Mouse (Mus musculus): Measurements from ENCODE around the gene Cwc22. TPM values are rescaled to one million over a fixed set of nuclear protein-coding genes. Genes with fewer than 3 reads are reported as not detected.

The Cwc22 gene
- polyA plus RNA-seq, 1 experiment from 2014 or later: 18.9 TPM

DNA sequence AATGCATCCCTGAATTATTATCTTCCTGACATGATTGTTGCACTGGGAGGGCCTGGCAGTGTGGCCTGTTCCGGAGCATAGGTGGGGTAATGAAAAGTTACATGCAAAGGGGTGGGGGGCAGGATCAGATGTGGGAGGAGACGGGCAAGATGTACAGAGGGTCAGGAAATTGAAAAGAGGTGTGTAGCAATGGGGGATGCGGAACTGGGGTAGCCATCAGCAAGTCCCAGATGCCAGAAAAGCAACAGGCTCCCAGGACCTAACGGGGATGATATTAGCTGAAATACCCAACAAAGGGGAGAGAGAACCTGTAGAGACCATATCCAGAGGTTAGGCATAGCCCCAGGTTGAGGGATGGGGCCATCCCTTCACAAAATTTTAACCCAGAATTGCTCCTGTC is 34.0 kb downstream of the Cwc22 start:
- Histone ChIP-seq H3K27me3 (replicated peaks) (no peaks in the 10 kb centered on the region), H3K4me3 (no peak overlapping the region), H3K9ac (no peak overlapping the region), H3K4me1 (replicated peaks) (no peaks in the 10 kb centered on the region), H3K27ac (ENCODE audit: poor library complexity, severe bottlenecking) (no peak overlapping the region), H3K9me3 (replicated peaks) (no peaks in the 10 kb centered on the region), H3K36me3 (peaks cover 49% of the 10 kb centered on the region), H3K4me2 (no peak overlapping the region)
- 93% methylated on average over 4 of the region's 4 CpGs for WGBS
- ATAC-seq (ENCODE audit: insufficient number of reproducible peaks, low FRiP score): no peak

DNA sequence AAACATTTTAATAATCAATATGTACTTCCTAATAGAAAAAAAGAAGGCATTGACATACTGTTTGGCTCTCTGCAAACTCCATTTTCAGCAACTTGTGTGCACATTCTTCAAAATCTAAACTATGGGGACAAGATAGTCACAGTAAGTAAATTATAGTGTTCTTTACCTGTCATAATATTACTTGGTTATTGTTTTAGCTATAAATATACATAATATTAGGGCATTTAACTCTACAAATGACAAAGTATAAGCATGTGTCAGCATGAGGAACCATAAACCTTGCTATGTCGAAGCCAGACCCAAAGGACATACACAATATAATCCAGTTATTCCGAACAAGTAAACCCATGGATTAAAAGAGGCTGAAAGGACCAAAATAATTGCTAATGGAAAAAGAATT is 34.7 kb downstream of the Cwc22 start:
- no peak for ATAC-seq (ENCODE audit: insufficient number of reproducible peaks, low FRiP score)
- no peak overlapping the region for H3K27ac ChIP-seq (ENCODE audit: poor library complexity, severe bottlenecking)
- peaks cover 42% of the 10 kb centered on the region for H3K36me3 ChIP-seq
- H3K4me2 ChIP-seq: no peak overlapping the region
- no peak overlapping the region for H3K4me3 ChIP-seq
- H3K9me3 ChIP-seq (replicated peaks): no peaks in the 10 kb centered on the region
- no peaks in the 10 kb centered on the region for H3K4me1 ChIP-seq (replicated peaks)
- H3K27me3 ChIP-seq (replicated peaks): no peaks in the 10 kb centered on the region
- WGBS: 93% methylated on average over 2 of the region's 2 CpGs
- H3K9ac ChIP-seq: no peak overlapping the region

DNA sequence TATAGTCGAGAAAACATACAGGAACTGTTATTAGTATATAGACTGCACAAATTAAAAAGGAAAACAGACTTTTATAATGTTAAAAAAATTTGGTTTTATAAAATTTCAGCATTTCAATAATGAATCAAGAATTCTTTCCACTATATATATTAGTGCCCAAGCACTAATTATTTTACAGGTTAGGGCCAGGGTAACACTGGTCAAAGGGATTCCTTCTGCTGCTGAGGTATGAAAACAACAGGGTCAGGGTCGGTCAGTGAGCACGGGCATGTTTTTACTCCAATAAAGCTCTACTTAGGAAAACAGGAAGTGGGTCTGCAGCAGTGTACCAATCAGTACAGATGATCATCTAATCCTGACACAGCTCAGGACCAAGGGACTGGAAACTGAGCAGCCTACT is 36.0 kb downstream of the Cwc22 start:
- no peak overlapping the region for H3K27ac ChIP-seq (ENCODE audit: poor library complexity, severe bottlenecking)
- WGBS: 68% methylated on average over 3 of the region's 3 CpGs
- no peaks in the 10 kb centered on the region for H3K27me3 ChIP-seq (replicated peaks)
- H3K36me3 ChIP-seq: peaks cover 48% of the 10 kb centered on the region
- H3K9ac ChIP-seq: no peak overlapping the region
- no peak overlapping the region for H3K4me2 ChIP-seq
- ATAC-seq (ENCODE audit: insufficient number of reproducible peaks, low FRiP score): no peak
- H3K4me3 ChIP-seq: no peak overlapping the region
- H3K4me1 ChIP-seq (replicated peaks): no peaks in the 10 kb centered on the region
- no peaks in the 10 kb centered on the region for H3K9me3 ChIP-seq (replicated peaks)

DNA sequence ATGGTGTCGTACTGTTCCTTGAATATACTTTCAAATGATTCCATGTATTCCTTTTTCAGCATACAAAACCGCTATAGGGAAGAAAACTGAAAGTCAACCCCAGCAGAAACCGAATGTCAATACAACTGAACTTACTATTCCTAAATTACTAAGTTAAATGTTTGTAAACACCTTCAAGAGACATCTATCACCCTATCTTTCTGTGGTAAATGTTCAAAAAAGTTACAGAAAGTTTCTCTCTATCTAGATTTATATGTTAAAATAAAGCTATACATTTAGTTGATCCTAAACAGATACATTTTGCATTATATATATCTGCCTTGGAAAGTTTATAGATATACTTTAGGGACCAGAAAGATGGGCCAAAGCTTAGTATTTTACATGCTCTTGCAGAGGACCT is 39.0 kb downstream of the Cwc22 start:
- no peaks in the 10 kb centered on the region for H3K9me3 ChIP-seq (replicated peaks)
- no peak overlapping the region for H3K27ac ChIP-seq (ENCODE audit: poor library complexity, severe bottlenecking)
- H3K9ac ChIP-seq: no peak overlapping the region
- 93% methylated on average over 3 of the region's 3 CpGs for WGBS
- no peak overlapping the region for H3K4me3 ChIP-seq
- no peak for ATAC-seq (ENCODE audit: insufficient number of reproducible peaks, low FRiP score)
- H3K4me2 ChIP-seq: no peak overlapping the region
- H3K27me3 ChIP-seq (replicated peaks): no peaks in the 10 kb centered on the region
- H3K4me1 ChIP-seq (replicated peaks): no peaks in the 10 kb centered on the region
- H3K36me3 ChIP-seq: peaks cover 49% of the 10 kb centered on the region

DNA sequence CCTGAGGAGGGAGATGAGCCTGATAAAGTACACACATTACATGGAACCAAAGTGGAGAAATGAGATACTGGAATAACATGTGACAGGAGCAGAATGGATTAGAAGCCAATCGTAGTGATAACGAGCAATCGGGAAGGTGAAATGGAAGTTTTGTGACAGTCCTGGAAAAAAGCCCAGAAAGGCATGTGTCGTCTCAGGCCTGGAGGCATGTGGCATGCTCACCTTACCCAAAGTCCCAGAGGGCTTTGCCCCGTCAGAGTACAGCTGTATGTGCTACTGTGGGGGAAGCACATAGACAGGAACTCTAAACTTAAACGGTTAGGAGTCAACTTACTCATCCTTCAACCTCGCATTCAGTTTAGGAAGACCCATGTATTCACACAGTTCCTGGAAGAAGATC is 41.2 kb downstream of the Cwc22 start:
- ATAC-seq (ENCODE audit: insufficient number of reproducible peaks, low FRiP score): no peak
- 90% methylated on average over 7 of the region's 7 CpGs for WGBS
- no peaks in the 10 kb centered on the region for H3K27me3 ChIP-seq (replicated peaks)
- H3K27ac ChIP-seq (ENCODE audit: poor library complexity, severe bottlenecking): no peak overlapping the region
- peaks cover 45% of the 10 kb centered on the region for H3K36me3 ChIP-seq
- no peak overlapping the region for H3K4me3 ChIP-seq
- H3K4me1 ChIP-seq (replicated peaks): no peaks in the 10 kb centered on the region
- H3K4me2 ChIP-seq: no peak overlapping the region
- H3K9ac ChIP-seq: no peak overlapping the region
- H3K9me3 ChIP-seq (replicated peaks): no peaks in the 10 kb centered on the region

DNA sequence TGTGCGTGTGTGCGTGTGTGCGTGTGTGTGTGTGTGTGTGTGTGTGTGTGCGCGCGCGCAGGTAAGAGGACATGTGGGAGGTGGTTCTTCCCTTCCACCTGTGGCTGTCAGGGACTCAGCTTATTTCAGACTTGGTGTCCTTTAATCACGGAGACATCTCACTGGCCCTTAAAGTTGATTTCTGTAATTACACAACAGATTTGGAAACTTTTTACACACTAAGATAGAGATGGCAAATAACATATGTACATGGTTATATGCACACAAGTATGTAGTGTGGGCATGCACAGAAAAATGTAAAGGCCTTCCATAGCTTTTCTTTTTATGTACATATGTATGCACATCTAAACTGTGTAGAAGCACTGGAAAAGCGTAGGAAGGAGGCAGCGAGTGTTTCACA is 41.7 kb downstream of the Cwc22 start:
- 96% methylated on average over 10 of the region's 10 CpGs for WGBS
- ATAC-seq (ENCODE audit: insufficient number of reproducible peaks, low FRiP score): no peak

DNA sequence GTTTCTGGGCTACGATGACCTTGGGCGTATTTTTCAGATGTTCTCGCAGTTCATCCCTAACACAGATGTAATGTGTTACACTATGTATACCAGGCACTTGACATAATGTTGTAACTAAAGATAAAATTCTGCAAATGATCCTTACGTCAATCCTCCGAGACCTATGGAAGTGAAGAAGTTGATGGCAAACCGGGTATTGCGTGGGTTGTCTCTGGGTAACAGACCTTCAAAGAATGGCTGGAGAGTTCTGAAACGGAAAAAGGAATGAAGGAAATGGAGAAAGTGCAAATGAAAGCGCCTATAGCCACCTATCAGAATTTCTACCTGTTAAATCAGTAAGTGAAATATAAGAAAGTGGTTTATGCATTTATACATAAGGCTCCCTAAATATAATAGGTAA is 42.2 kb downstream of the Cwc22 start:
- Histone ChIP-seq H3K4me2 (no peak overlapping the region), H3K9me3 (replicated peaks) (no peaks in the 10 kb centered on the region), H3K27me3 (replicated peaks) (no peaks in the 10 kb centered on the region), H3K36me3 (peaks cover 52% of the 10 kb centered on the region), H3K9ac (no peak overlapping the region), H3K27ac (ENCODE audit: poor library complexity, severe bottlenecking) (no peak overlapping the region), H3K4me3 (no peak overlapping the region), H3K4me1 (replicated peaks) (no peaks in the 10 kb centered on the region)
- 92% methylated on average over 9 of the region's 9 CpGs for WGBS
- ATAC-seq (ENCODE audit: insufficient number of reproducible peaks, low FRiP score): no peak

More for the DNA sequence above, 41.7 kb downstream of the Cwc22 start:
- Histone ChIP-seq H3K36me3 (peaks cover 50% of the 10 kb centered on the region), H3K9me3 (replicated peaks) (no peaks in the 10 kb centered on the region), H3K4me1 (replicated peaks) (no peaks in the 10 kb centered on the region), H3K27ac (ENCODE audit: poor library complexity, severe bottlenecking) (no peak overlapping the region), H3K4me3 (no peak overlapping the region), H3K27me3 (replicated peaks) (no peaks in the 10 kb centered on the region), H3K9ac (no peak overlapping the region), H3K4me2 (no peak overlapping the region)

DNA sequence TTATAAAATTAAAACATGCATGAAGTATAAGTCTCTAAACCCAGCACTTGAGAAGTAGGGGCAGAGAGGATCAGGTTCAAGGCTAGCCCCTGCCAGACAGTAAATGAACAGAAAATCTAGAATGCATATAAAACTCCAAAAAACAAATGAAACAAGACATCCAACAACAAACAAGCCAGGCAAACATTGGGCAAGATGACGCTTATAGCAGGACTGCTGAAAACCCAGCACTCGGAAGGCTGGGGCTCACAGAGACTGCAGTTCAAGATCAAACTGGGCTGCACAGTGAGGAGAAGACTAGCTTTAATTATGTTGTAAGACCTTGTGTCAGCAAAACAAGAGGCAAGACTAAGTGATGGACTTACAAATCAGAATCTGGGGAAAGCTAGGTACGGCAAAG is 43.1 kb downstream of the Cwc22 start:
- H3K9me3 ChIP-seq (replicated peaks): no peaks in the 10 kb centered on the region
- no peak overlapping the region for H3K4me2 ChIP-seq
- H3K27ac ChIP-seq (ENCODE audit: poor library complexity, severe bottlenecking): no peak overlapping the region
- H3K36me3 ChIP-seq: peaks cover 58% of the 10 kb centered on the region
- no peak overlapping the region for H3K4me3 ChIP-seq
- no peak for ATAC-seq (ENCODE audit: insufficient number of reproducible peaks, low FRiP score)
- no peak overlapping the region for H3K9ac ChIP-seq
- 94% methylated on average over 3 of the region's 3 CpGs for WGBS
- no peaks in the 10 kb centered on the region for H3K27me3 ChIP-seq (replicated peaks)
- H3K4me1 ChIP-seq (replicated peaks): no peaks in the 10 kb centered on the region

DNA sequence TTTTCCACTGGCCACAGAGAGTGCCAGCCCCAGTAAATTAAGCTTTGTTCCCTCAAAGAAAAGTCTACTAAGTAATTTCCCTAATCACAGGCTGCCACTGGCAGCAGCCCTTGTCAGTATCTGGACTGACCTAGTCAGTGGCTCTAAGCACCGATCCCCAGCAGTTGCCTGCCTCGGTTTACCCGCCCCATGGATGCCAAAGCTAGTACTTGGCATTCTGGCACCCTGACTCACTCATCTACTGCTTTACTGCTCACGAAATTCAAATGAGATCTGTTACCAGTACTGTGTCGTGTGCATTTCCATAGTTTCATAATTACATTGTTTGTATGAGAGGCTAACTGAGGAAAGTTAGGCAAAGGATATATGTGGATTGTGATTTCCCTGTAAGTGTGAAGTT is 44.9 kb downstream of the Cwc22 start:
- peaks cover 70% of the 10 kb centered on the region for H3K36me3 ChIP-seq

DNA sequence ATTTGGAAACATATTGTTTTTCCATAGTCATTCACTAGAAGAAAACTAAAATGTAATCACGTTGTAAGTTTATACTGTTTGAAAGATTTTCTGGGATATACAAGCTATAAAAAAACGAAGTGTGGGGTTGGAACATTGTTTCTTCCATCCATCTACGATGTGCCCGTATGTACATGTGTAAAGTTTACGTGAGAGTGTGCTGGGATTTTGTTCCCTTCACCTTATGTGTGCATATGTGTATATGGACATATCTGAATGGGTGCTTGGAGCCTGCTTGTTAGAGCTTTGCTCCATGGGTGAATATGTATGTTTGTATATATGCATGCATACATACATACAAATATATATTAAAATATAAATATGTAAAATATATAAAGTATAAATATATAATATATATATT is 45.4 kb downstream of the Cwc22 start:
- H3K4me1 ChIP-seq (replicated peaks): no peaks in the 10 kb centered on the region
- H3K36me3 ChIP-seq: peaks cover 72% of the 10 kb centered on the region
- no peaks in the 10 kb centered on the region for H3K27me3 ChIP-seq (replicated peaks)
- ATAC-seq (ENCODE audit: insufficient number of reproducible peaks, low FRiP score): no peak
- no peak overlapping the region for H3K4me2 ChIP-seq
- no peaks in the 10 kb centered on the region for H3K9me3 ChIP-seq (replicated peaks)
- H3K4me3 ChIP-seq: no peak overlapping the region
- H3K9ac ChIP-seq: no peak overlapping the region
- 94% methylated on average over 5 of the region's 5 CpGs for WGBS
- H3K27ac ChIP-seq (ENCODE audit: poor library complexity, severe bottlenecking): no peak overlapping the region

More for the DNA sequence above, 44.9 kb downstream of the Cwc22 start:
- no peak overlapping the region for H3K4me3 ChIP-seq
- no peaks in the 10 kb centered on the region for H3K4me1 ChIP-seq (replicated peaks)
- WGBS: 94% methylated on average over 5 of the region's 5 CpGs
- H3K9me3 ChIP-seq (replicated peaks): no peaks in the 10 kb centered on the region
- no peak overlapping the region for H3K9ac ChIP-seq
- H3K27ac ChIP-seq (ENCODE audit: poor library complexity, severe bottlenecking): no peak overlapping the region
- no peak overlapping the region for H3K4me2 ChIP-seq
- no peaks in the 10 kb centered on the region for H3K27me3 ChIP-seq (replicated peaks)
- no peak for ATAC-seq (ENCODE audit: insufficient number of reproducible peaks, low FRiP score)

DNA sequence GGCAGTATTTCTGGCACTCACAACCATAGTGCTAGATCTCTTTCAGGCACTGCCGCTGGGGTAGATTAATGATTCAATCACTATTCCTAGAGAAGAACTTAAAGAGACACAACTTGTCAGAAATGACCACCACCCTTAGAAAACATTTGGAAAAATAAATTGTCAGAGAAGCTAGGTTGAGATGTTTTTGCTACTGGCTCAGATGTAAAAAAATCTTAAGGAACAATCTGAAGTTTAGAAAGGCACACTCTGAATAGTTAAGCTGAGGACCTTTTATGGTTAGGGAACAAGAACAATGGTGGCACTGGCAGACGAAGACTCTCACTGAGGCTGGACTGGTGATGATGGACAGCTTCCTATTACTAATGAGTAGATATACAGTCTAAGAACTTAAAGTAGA is 46.1 kb downstream of the Cwc22 start:
- Histone ChIP-seq H3K9me3 (replicated peaks) (no peaks in the 10 kb centered on the region), H3K4me3 (no peak overlapping the region), H3K36me3 (peaks cover 68% of the 10 kb centered on the region), H3K9ac (no peak overlapping the region), H3K4me2 (no peak overlapping the region), H3K27ac (ENCODE audit: poor library complexity, severe bottlenecking) (no peak overlapping the region), H3K27me3 (replicated peaks) (no peaks in the 10 kb centered on the region), H3K4me1 (replicated peaks) (no peaks in the 10 kb centered on the region)
- ATAC-seq (ENCODE audit: insufficient number of reproducible peaks, low FRiP score): no peak
- WGBS: 83% methylated on average over 2 of the region's 2 CpGs

DNA sequence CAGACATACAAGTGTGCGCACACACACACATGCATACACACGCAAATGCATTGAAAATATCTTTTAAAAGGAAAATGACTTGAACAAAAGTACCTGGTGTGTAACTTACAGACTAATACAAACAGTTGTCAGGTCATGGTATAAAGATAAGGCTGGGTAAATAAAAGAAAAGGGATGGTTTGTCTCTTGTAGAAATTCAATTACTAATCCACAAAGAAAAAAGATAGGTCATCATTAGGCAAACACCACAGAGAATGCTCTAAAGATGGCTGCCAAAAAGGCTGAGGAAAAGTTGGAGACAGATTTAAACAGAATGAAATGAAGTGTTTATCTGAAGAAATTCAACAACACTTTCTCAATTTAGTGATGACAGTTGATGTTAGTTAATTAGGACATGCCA is 47.7 kb downstream of the Cwc22 start:
- H3K36me3 ChIP-seq: peaks cover 67% of the 10 kb centered on the region
- ATAC-seq (ENCODE audit: insufficient number of reproducible peaks, low FRiP score): no peak
- no peak overlapping the region for H3K9ac ChIP-seq
- H3K27me3 ChIP-seq (replicated peaks): no peaks in the 10 kb centered on the region
- WGBS: 92% methylated on average over 2 of the region's 2 CpGs
- no peaks in the 10 kb centered on the region for H3K9me3 ChIP-seq (replicated peaks)
- no peak overlapping the region for H3K4me3 ChIP-seq
- no peak overlapping the region for H3K4me2 ChIP-seq
- no peaks in the 10 kb centered on the region for H3K4me1 ChIP-seq (replicated peaks)
- H3K27ac ChIP-seq (ENCODE audit: poor library complexity, severe bottlenecking): no peak overlapping the region

All from heart, embryonic 12.5 days (tissue).